Mouse (Mus musculus) bone marrow macrophage, adult 2 months (primary cell): ENCODE data around the gene Klhl5.

Experiments
- CTCF ChIP-seq: IDR thresholded peaks from 2 replicates; pipeline ENCODE4 v1.5.1; 2012; ENCODE audit warnings: low read depth, mild to moderate bottlenecking, low read length, moderate library complexity
- POLR2A ChIP-seq: IDR thresholded peaks from 2 replicates; pipeline ENCODE4 v1.6.1; 2012; ENCODE audit warnings: mild to moderate bottlenecking, low read depth, low read length, borderline replicate concordance

GRCm38 (mm10) chr5:65181794-65182169 is 74.4 kb downstream of the Klhl5 start:
- TF ChIP-seq CTCF (no peak), POLR2A (no peak)
